25 mouse cellular contexts compared by ENCODE assay signal in the genomic region with DNA sequence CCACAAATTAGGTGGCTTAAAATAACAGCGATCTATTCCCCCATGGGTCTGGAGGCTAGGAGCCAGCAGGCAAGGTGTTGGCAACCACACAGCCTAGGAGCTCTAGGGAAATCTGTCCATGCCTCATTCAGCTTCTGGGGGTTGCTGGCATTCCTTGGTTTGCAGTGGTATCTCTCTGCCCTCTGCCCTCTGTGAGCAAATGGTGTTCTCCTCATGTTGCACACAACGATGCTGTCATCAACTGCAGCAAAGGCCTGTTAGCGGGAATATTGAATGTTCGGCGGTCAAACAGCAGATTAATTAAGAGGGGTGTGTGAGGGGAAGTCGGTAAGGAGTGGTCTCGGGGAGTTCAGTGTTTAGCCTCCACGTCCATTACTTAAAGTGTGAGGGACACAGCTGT.
"Had no signal": no experiment of that assay in that cellular context is flagged by ENCODE, and none has a peak within 500 bp of the region (broad histone marks: within the 10 kb centered on the region; RNA-seq: fewer than 3 reads in every experiment).

No protein-coding gene starts in this region.

- H3K36me3 ChIP-seq: heart, embryonic 15.5 days; hindbrain, embryonic 13.5 days; hindbrain, embryonic 15.5 days; kidney, embryonic 15.5 days; limb, embryonic 13.5 days; limb, embryonic 15.5 days; liver, embryonic 12.5 days had no signal

- H3K27me3 ChIP-seq: heart, embryonic 15.5 days; hindbrain, embryonic 13.5 days; hindbrain, embryonic 15.5 days; kidney, embryonic 15.5 days; limb, embryonic 13.5 days; limb, embryonic 15.5 days; liver, embryonic 12.5 days had no signal

- DNase-seq: gastrocnemius, postnatal 14 days; gastrocnemius, postnatal 36 days; heart, adult 18-20 months; heart, postnatal 14 days; heart, postnatal 36 days; kidney, adult 11 months; kidney, adult 2 months; kidney, adult 9 months; kidney, postnatal 14 days; kidney, postnatal 36 days; layer of hippocampus, adult 9-11 months; layer of hippocampus, postnatal 36 days; left cerebral cortex, postnatal 4 days had no signal

- H3K9ac ChIP-seq: heart, embryonic 15.5 days; hindbrain, embryonic 13.5 days; hindbrain, embryonic 15.5 days; kidney, embryonic 15.5 days; limb, embryonic 13.5 days; limb, embryonic 15.5 days; liver, embryonic 12.5 days; liver, embryonic 14.5 days had no signal

- H3K27ac ChIP-seq: heart, embryonic 15.5 days; hindbrain, embryonic 13.5 days; hindbrain, embryonic 15.5 days; hindbrain, postnatal 0 days; kidney, embryonic 15.5 days; kidney, postnatal 0 days; limb, embryonic 13.5 days; limb, embryonic 15.5 days; liver, embryonic 12.5 days; liver, embryonic 14.5 days had no signal

- H3K4me2 ChIP-seq: heart, embryonic 11.5 days; heart, embryonic 15.5 days; hindbrain, embryonic 13.5 days; hindbrain, embryonic 15.5 days; kidney, embryonic 15.5 days; limb, embryonic 13.5 days; limb, embryonic 15.5 days; liver, embryonic 12.5 days had no signal

- ATAC-seq: hindbrain, postnatal 0 days; intestine, embryonic 16.5 days; liver, embryonic 12.5 days had no signal

- H3K4me1 ChIP-seq: limb, embryonic 13.5 days; liver, embryonic 12.5 days had no signal

- H3K9me3 ChIP-seq: heart, embryonic 15.5 days; hindbrain, embryonic 13.5 days; hindbrain, embryonic 15.5 days; kidney, embryonic 15.5 days; limb, embryonic 13.5 days; limb, embryonic 15.5 days; liver, embryonic 12.5 days had no signal

- H3K4me3 ChIP-seq: heart, embryonic 15.5 days; hindbrain, embryonic 13.5 days; hindbrain, embryonic 15.5 days; kidney, embryonic 15.5 days; limb, embryonic 13.5 days; limb, embryonic 15.5 days; liver, embryonic 12.5 days had no signal
